Mouse (Mus musculus) ES-E14 (cell line): ENCODE measurements around the gene Tcf19. TPM values are rescaled to one million over a fixed set of nuclear protein-coding genes. Genes with fewer than 3 reads are reported as not detected.

Experiments
- DNase-seq: peaks from one replicate; pipeline ENCODE4 v3.0.0-alpha.2; 2013; ENCODE audit warnings: low read depth, low spot score
- H3K27ac ChIP-seq: 2 replicates; pipeline ENCODE4 v1.5.1; 2012; ENCODE audit warnings: low read depth, mild to moderate bottlenecking, low read length, moderate library complexity, mixed read lengths; ENCODE audit not compliant: poor library complexity, insufficient read depth, severe bottlenecking
- H3K36me3 ChIP-seq: 2 replicates; pipeline ENCODE4 v1.6.1; 2012; ENCODE audit warnings: mild to moderate bottlenecking, low read length, moderate library complexity, mixed read lengths; ENCODE audit not compliant: control insufficient read depth, poor library complexity, insufficient read depth, severe bottlenecking
- H3K4me1 ChIP-seq, 2 experiments: fragments of 150-350 bp in 1 of 2; sonication (generic) in 1 of 2; 2 replicates each; pipeline ENCODE4 v1.6.1; 2012; ENCODE audit warnings: low read length in 2 of 2, mild to moderate bottlenecking in 1 of 2, mixed read lengths in 1 of 2; ENCODE audit not compliant: control insufficient read depth in 2 of 2, insufficient read depth in 2 of 2, poor library complexity in 1 of 2
- H3K4me3 ChIP-seq, 2 experiments: fragments of 150-350 bp in 1 of 2; sonication (generic) in 1 of 2; 2 replicates each; pipeline ENCODE4 v1.5.1; 2012; ENCODE audit warnings: low read length in 2 of 2, low read depth in 1 of 2, mild to moderate bottlenecking in 1 of 2, mixed read lengths in 1 of 2; ENCODE audit not compliant: insufficient read depth in 1 of 2, poor library complexity in 1 of 2, severe bottlenecking in 1 of 2
- H3K9ac ChIP-seq: 2 replicates; pipeline ENCODE4 v1.6.1; 2012; ENCODE audit warnings: low read depth, mild to moderate bottlenecking, low read length, mixed read lengths; ENCODE audit not compliant: poor library complexity, insufficient read depth, severe bottlenecking
- H3K9me3 ChIP-seq: fragments of 150-350 bp; sonication (generic); 2 replicates; pipeline ENCODE4 v1.6.1; 2012; ENCODE audit warnings: low read depth, mild to moderate bottlenecking, low read length; ENCODE audit not compliant: control insufficient read depth, insufficient read depth
- CHD2 ChIP-seq: IDR thresholded peaks from 2 replicates; pipeline ENCODE4 v1.6.1; 2014; ENCODE audit warnings: mild to moderate bottlenecking, low read depth, low read length, inconsistent platforms
- HCFC1 ChIP-seq: IDR thresholded peaks from 2 replicates; pipeline ENCODE4 v1.6.1; 2012; ENCODE audit warnings: low read length, inconsistent platforms, borderline replicate concordance; ENCODE audit not compliant: insufficient read depth
- MAFK ChIP-seq: IDR thresholded peaks from 2 replicates; pipeline ENCODE4 v1.6.1; 2014; ENCODE audit warnings: mild to moderate bottlenecking, low read depth, low read length, inconsistent platforms; ENCODE audit not compliant: insufficient read depth
- ZC3H11A ChIP-seq: IDR thresholded peaks from 2 replicates; pipeline ENCODE4 v1.6.1; 2012; ENCODE audit warnings: low read depth, mild to moderate bottlenecking, inconsistent platforms, low read length, borderline replicate concordance
- ZNF384 ChIP-seq: IDR thresholded peaks from 2 replicates; pipeline ENCODE4 v1.6.1; 2012; ENCODE audit warnings: low read depth, low read length, inconsistent platforms
- in situ Hi-C, 2 experiments: fragments of 600-800 bp; cut with MboI; formaldehyde crosslinking; loops; one replicate each; pipeline ENCODE4 v1.15.1; 2025; ENCODE audit warnings: low sequenced_read_pairs in 2 of 2, inconsistent platforms in 1 of 2; ENCODE audit not compliant: unreplicated experiment in 2 of 2
- total RNA-seq: library from RNA; depleted of rRNA; stranded (reverse); fragments of 300-350 nt; gene quantifications from 2 replicates; pipeline ENCODE4 v1.2.3, GENCODE M21; 2012

The Tcf19 gene
- total RNA-seq, 1 experiment, result 10.5 TPM

- H3K27ac ChIP-seq, result no peak overlapping the region; the same call in 1 of the 2 replicates
- H3K9ac ChIP-seq, result no peak overlapping the region
- no peaks in the 10 kb centered on the region for H3K9me3 ChIP-seq
- TF ChIP-seq ZNF384 (no peak), MAFK (no peak), ZC3H11A (no peak), HCFC1 (no peak; the same call in 1 of the 2 replicates), CHD2 (no peak)
- peak; percentile 84 for DNase-seq
- H3K36me3 ChIP-seq, result no peaks in the 10 kb centered on the region
- H3K4me3 ChIP-seq, result no peak overlapping the region
- peaks cover 8 to 25% of the 10 kb centered on the region in 2 experiments; a peak in 3 of 4 replicates for H3K4me1 ChIP-seq
- in situ Hi-C loops, result no loop called here
Measured at GRCm38 (mm10) chr17:35544680-35545079, 28.1 kb upstream of the Tcf19 start.

DNA sequence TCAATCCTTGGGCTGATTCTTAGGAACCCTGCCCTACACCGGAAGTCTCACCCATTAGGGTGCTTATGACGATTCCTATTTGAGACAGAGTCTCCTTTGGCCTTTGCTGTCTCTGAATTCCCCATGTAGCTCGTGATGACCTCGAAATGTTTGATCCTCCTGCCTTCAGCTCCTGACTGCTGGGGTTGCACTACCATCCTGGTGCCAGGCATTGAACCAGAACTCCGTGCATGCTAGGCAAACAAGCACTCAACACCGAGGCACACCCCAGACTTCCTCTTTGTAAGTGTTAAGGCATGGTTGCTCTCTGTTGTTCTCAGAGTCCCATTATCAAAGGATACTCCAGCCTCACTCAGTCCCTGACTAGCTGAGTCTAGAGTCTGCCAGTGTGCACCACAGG lies 27.4 kb upstream of the Tcf19 start:
- DNase-seq, result no peak
- Histone ChIP-seq H3K4me3 (no peak overlapping the region), H3K4me1 (peaks cover 8 to 26% of the 10 kb centered on the region in 2 experiments; a peak in 3 of 4 replicates), H3K27ac (peak overlapping the region; percentile 73; the same call in 1 of the 2 replicates), H3K9ac (no peak overlapping the region), H3K36me3 (no peaks in the 10 kb centered on the region), H3K9me3 (no peaks in the 10 kb centered on the region)
- TF ChIP-seq HCFC1, result no peak
- in situ Hi-C loops, result no loop called here

DNA sequence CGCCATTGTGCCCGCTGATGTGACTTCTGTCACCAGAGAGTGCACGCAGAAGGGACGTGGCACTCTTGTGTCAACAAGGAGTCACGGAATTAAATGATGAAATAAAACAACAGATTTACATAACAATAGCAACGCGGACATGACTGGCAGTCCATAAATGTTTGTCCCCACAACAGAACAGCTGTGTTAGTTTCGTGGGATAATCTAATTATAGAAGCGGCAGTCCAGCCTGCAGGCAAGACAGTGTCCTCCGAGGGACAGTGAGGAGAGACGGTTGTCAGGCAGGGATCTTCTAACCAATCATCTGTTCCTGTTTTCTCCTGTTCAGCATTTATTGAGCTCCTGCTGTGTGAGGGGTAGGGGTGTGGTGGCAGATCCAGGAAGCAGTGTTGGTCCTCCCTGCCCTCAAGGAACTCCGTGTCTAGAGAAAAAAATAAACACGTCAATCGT lies 26.8 kb upstream of the Tcf19 start:
- no peak for DNase-seq
- Histone ChIP-seq H3K27ac (peak overlapping the region; percentile 73; the same call in 1 of the 2 replicates), H3K36me3 (no peaks in the 10 kb centered on the region), H3K4me3 (peak overlapping the region; percentile 8 to 24; a peak in 2 of 4 replicates), H3K4me1 (peaks cover 8 to 24% of the 10 kb centered on the region in 2 experiments; a peak in 3 of 4 replicates), H3K9ac (peak overlapping the region; percentile 17; the same call in 1 of the 2 replicates), H3K9me3 (no peaks in the 10 kb centered on the region)
- TF ChIP-seq ZNF384 (no peak), MAFK (no peak), HCFC1 (no peak), ZC3H11A (no peak)
- in situ Hi-C loops, result no loop called here

DNA sequence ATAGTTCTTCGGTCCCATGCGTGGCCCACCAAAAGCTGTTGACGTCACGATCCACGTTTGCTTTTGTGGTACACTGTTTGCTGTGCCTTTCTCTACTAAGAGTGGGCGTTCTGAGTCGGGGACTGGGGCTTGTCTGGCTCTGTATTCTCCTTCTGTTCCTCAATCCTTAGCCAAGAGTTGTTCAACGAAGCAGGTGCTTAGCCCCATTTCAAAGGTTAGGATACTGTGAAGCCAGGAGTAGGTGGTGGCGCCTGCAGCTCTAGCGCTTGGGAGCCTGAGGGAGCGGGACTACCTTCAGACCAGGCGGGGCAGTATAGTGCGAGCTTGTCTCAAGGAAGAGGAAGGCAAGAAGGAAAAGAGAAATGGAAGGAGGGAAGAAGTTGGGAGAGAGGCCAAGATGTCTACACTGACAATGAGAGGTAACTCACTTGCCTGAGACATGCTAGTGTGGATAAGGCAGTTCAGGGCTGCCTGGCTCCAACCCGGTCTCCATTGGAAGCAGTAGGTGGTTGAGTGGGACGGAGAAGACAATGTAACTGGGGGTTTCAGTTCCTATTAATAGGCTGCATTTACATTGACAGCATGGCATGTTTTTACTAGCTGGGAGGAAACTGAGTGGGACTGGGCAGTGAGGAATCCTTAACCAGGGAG lies 26.3 kb upstream of the Tcf19 start:
- Histone ChIP-seq H3K4me1 (peaks cover 8 to 22% of the 10 kb centered on the region in 2 experiments; a peak in 3 of 4 replicates), H3K9me3 (no peaks in the 10 kb centered on the region), H3K4me3 (peak overlapping the region; percentile 8 to 24; a peak in 2 of 4 replicates), H3K27ac (peak overlapping the region; percentile 73; the same call in 1 of the 2 replicates), H3K9ac (peak overlapping the region; percentile 17; the same call in 1 of the 2 replicates), H3K36me3 (no peaks in the 10 kb centered on the region)
- TF ChIP-seq MAFK, result no peak
- TF ChIP-seq CHD2, result no peak
- in situ Hi-C loops, result no loop called here
- no peak for DNase-seq

GRCm38 (mm10) chr17:35539540-35539939 lies 22.9 kb upstream of the Tcf19 start:
- TF ChIP-seq MAFK (no peak), CHD2 (no peak), ZNF384 (no peak), ZC3H11A (no peak), HCFC1 (no peak)
- no peaks in the 10 kb centered on the region for H3K36me3 ChIP-seq

More at GRCm38 (mm10) chr17:35539540-35539939, 22.9 kb upstream of the Tcf19 start:
- Histone ChIP-seq H3K4me3 (no peak overlapping the region), H3K27ac (no peak overlapping the region), H3K9ac (0 out of 2 replicates have a peak overlapping the region, but pooled peaks have one; percentile 10), H3K9me3 (no peaks in the 10 kb centered on the region), H3K4me1 (peaks cover 6 to 13% of the 10 kb centered on the region in 2 experiments; a peak in 3 of 4 replicates)
- in situ Hi-C loops, result no loop called here
- DNase-seq, result no peak
